In the genomic region with DNA sequence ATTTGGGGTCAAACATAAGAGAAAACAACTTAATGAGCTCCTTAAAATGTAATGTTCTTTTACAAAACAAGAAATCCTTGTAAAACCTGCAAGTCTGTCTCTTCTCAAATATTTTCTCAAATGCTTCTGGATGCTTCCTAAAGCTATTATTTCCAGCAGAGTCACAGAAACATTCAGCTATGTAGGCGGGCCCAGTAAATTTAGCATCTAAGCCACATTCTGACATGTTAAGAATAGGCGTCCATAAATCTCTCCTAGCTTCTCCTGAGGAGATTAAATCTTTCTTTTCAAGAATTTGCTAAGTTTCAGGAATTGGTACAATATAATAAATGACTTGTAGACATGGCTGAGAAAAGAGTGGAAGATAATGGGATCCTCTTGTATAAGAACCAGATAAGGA, we compare ENCODE assay signal across 16 mouse cellular contexts.
"Had no signal": no experiment of that assay in that cellular context is flagged by ENCODE, and none has a peak within 500 bp of the region (broad histone marks: within the 10 kb centered on the region; RNA-seq: fewer than 3 reads in every experiment).

No protein-coding gene starts in this region.

- H3K9me3 ChIP-seq: limb, embryonic 10.5 days; liver, embryonic 15.5 days; midbrain, embryonic 10.5 days; midbrain, embryonic 15.5 days; neural tube, embryonic 13.5 days had no signal

- H3K27ac ChIP-seq: layer of hippocampus, adult 2 months; limb, embryonic 10.5 days; liver, embryonic 15.5 days; midbrain, embryonic 10.5 days; midbrain, embryonic 15.5 days; neural tube, embryonic 13.5 days had no signal

- ATAC-seq: intestine, postnatal 0 days; lung, postnatal 0 days; midbrain, embryonic 15.5 days had no signal

- H3K9ac ChIP-seq: liver, embryonic 15.5 days; midbrain, embryonic 15.5 days; neural tube, embryonic 13.5 days had no signal

- H3K4me1 ChIP-seq: limb, embryonic 10.5 days; liver, embryonic 15.5 days; midbrain, embryonic 10.5 days had no signal

- H3K36me3 ChIP-seq: limb, embryonic 10.5 days; liver, embryonic 15.5 days; midbrain, embryonic 10.5 days; midbrain, embryonic 15.5 days; neural tube, embryonic 13.5 days had no signal

- H3K4me3 ChIP-seq: layer of hippocampus, adult 2 months; limb, embryonic 10.5 days; liver, embryonic 15.5 days; midbrain, embryonic 10.5 days; midbrain, embryonic 15.5 days; neural tube, embryonic 13.5 days had no signal

- H3K4me2 ChIP-seq: liver, embryonic 11.5 days; liver, embryonic 15.5 days; midbrain, embryonic 15.5 days; neural tube, embryonic 13.5 days had no signal

- H3K27me3 ChIP-seq: liver, embryonic 15.5 days; midbrain, embryonic 15.5 days; neural tube, embryonic 13.5 days had no signal

- DNase-seq: kidney, adult 8-10 months; kidney, postnatal 4 days; lung, adult 2 months; lung, postnatal 36 days; retina, postnatal 1 day; right cerebral cortex, postnatal 14 days; thymus, postnatal 4 days had no signal
